Mouse (Mus musculus) kidney, embryonic 16.5 days (tissue): Measurements from ENCODE around the gene Nrip3. TPM values are rescaled to one million over a fixed set of nuclear protein-coding genes. Genes with fewer than 3 reads are reported as not detected.

Experiments used
- ATAC-seq: fragments of 200-750 bp; cut with Nextera tagmentation; 2 replicates; pipeline ENCODE4 v1.8.0; 2017; ENCODE audit warnings: moderate TSS enrichment; ENCODE audit not compliant: low FRiP score, low TSS enrichment
- H3K27ac ChIP-seq: fragments of 300-500 bp; sonication (generic); 2 replicates; pipeline ENCODE4 v1.5.1; 2014; ENCODE audit warnings: low read length
- H3K27me3 ChIP-seq: fragments of 300-500 bp; sonication (generic); 2 replicates; pipeline ENCODE4 v1.6.1; 2014; ENCODE audit warnings: low read length, control low read depth, mixed read lengths; ENCODE audit not compliant: insufficient read depth
- H3K36me3 ChIP-seq: fragments of 300-500 bp; sonication (generic); 2 replicates; pipeline ENCODE4 v1.6.1; 2014; ENCODE audit warnings: low read length, control low read depth, mixed read lengths; ENCODE audit not compliant: insufficient read depth
- H3K4me1 ChIP-seq: fragments of 300-500 bp; sonication (generic); 2 replicates; pipeline ENCODE4 v1.6.1; 2014; ENCODE audit warnings: low read length, control low read depth, mixed read lengths; ENCODE audit not compliant: insufficient read depth
- H3K4me2 ChIP-seq: fragments of 300-500 bp; sonication (generic); replicated peaks from 2 replicates; pipeline ENCODE4 v1.6.1; 2014; ENCODE audit warnings: low read depth, low read length
- H3K4me3 ChIP-seq: fragments of 300-500 bp; sonication (generic); 2 replicates; pipeline ENCODE4 v1.5.1; 2014; ENCODE audit warnings: mild to moderate bottlenecking, low read length
- H3K9ac ChIP-seq: fragments of 300-500 bp; sonication (generic); replicated peaks from 2 replicates; pipeline ENCODE4 v1.6.1; 2014; ENCODE audit warnings: low read length
- H3K9me3 ChIP-seq: fragments of 300-500 bp; sonication (generic); 2 replicates; pipeline ENCODE4 v1.6.1; 2016; ENCODE audit warnings: low read length, control low read depth
- WGBS: fragments of 180-500 bp; shearing (Covaris S2); extraction: QIAGEN DNeasy Blood & Tissue Kit; methylation state at CpG from one replicate; pipeline ENCODE4 v1.1.7; 2014; 5-methylcytosine and 5-hydroxymethylcytosine counted together
- polyA plus RNA-seq: library from polyadenylated mRNA; unstranded; fragments of >200 nt; fragmentation: Nextera tagmentation; extraction: Ambion mirVana; gene quantifications from 2 replicates; pipeline ENCODE4 v1.2.1, GENCODE M21; 2015

Nrip3 gene
- polyA plus RNA-seq, 1 experiment from 2014 or later: 0.65 TPM

- no peak for ATAC-seq
- Histone ChIP-seq H3K9me3 (no peaks in the 10 kb centered on the region), H3K4me1 (peaks cover 5% of the 10 kb centered on the region), H3K36me3 (peaks cover 22% of the 10 kb centered on the region), H3K27ac (no peak overlapping the region), H3K4me3 (no peak overlapping the region), H3K9ac (no peak overlapping the region), H3K27me3 (no peaks in the 10 kb centered on the region), H3K4me2 (no peak overlapping the region)
- WGBS: 56% methylated on average over 1 of the region's 1 CpGs
Observed at GRCm38 (mm10) chr7:109747747-109748146, 34.1 kb downstream of the Nrip3 start.

- H3K9me3 ChIP-seq: no peaks in the 10 kb centered on the region
- no peak overlapping the region for H3K4me3 ChIP-seq
- ATAC-seq: no peak
- H3K36me3 ChIP-seq: peaks cover 22% of the 10 kb centered on the region
- H3K4me2 ChIP-seq: no peak overlapping the region
- WGBS: 86% methylated on average over 4 of the region's 4 CpGs
- H3K9ac ChIP-seq: no peak overlapping the region
- no peaks in the 10 kb centered on the region for H3K4me1 ChIP-seq
- H3K27ac ChIP-seq: no peak overlapping the region
- no peaks in the 10 kb centered on the region for H3K27me3 ChIP-seq
Observed at GRCm38 (mm10) chr7:109741703-109742102, 40.1 kb downstream of the Nrip3 start.

- Histone ChIP-seq H3K36me3 (peaks cover 25% of the 10 kb centered on the region), H3K4me2 (no peak overlapping the region), H3K9me3 (no peaks in the 10 kb centered on the region), H3K4me3 (no peak overlapping the region), H3K4me1 (no peaks in the 10 kb centered on the region), H3K27ac (no peak overlapping the region), H3K9ac (no peak overlapping the region), H3K27me3 (no peaks in the 10 kb centered on the region)
- no peak for ATAC-seq
- WGBS: 96% methylated on average over 1 of the region's 1 CpGs
Observed at GRCm38 (mm10) chr7:109741060-109741459, 40.8 kb downstream of the Nrip3 start.

DNA sequence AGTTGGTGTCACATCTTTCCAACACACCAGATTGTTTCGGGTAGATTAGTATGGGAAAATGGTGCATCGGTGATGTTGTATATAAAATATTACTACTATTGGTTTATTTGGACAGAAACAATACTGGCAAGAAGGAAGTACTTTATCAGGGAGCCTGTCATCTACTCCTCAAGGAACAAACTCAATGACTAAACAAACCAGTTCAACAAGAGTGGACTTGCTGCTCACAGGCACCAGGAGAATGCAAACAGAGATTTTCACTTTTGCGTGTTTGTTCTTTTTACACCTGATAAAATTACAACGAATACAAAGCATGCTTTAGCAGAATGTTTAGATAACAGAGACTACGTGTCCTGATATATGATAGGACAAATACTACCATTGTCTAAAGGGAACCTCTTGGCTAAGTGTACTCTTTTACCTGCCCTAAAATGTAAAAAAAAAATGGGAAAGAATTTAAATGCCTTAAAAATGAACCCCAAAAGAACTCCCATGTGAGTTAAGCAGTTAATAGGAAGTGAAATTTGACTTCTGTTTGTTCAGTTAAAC lies 41.9 kb downstream of the Nrip3 start:
- Histone ChIP-seq H3K9ac (no peak overlapping the region), H3K36me3 (peaks cover 24% of the 10 kb centered on the region; the same call in 1 of the 2 replicates), H3K4me2 (no peak overlapping the region), H3K27ac (no peak overlapping the region), H3K4me1 (no peaks in the 10 kb centered on the region), H3K4me3 (no peak overlapping the region), H3K27me3 (no peaks in the 10 kb centered on the region), H3K9me3 (no peaks in the 10 kb centered on the region)
- no peak for ATAC-seq
- 61% methylated on average over 5 of the region's 5 CpGs for WGBS

GRCm38 (mm10) chr7:109734806-109735205 lies 47.0 kb downstream of the Nrip3 start:
- WGBS: 62% methylated on average over 4 of the region's 4 CpGs
- H3K4me3 ChIP-seq: no peak overlapping the region
- no peaks in the 10 kb centered on the region for H3K9me3 ChIP-seq
- peaks cover 10% of the 10 kb centered on the region; the same call in 1 of the 2 replicates for H3K36me3 ChIP-seq
- no peak for ATAC-seq
- H3K4me1 ChIP-seq: 0 out of 2 replicates have a peak, but pooled peaks cover 3% of the 10 kb centered on the region
- no peak overlapping the region for H3K9ac ChIP-seq
- no peak overlapping the region for H3K4me2 ChIP-seq
- no peaks in the 10 kb centered on the region for H3K27me3 ChIP-seq
- H3K27ac ChIP-seq: peak overlapping the region; percentile 16; the same call in 1 of the 2 replicates

DNA sequence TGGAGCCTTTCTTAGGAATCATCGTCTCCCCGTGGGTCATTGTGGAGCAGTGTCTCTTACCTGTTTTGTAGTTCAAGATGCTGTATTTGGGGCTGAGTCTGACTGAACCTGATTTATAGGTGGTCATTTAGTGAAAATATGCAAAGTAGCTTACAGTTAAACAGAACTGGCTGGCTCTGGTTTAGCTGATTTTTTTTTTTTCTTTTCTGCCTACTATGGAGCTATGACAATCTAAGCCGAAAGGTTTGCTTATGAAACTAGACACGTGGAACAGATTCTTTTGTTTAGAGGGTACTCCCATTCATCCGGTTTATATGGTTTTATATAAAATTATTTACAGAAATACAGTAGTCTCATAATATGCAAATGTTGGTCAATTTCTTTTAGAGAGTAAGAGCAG lies 50.2 kb downstream of the Nrip3 start, which contains the start of gene Ascl3:
Gene Ascl3 (minus strand): TSS at position 101 of the 400 bp plus-strand sequence.
- Histone ChIP-seq H3K27me3 (no peaks in the 10 kb centered on the region), H3K4me1 (peaks cover 12% of the 10 kb centered on the region), H3K4me3 (no peak within 1 kb of the TSS), H3K36me3 (peaks cover 9% of the 10 kb centered on the region; the same call in 1 of the 2 replicates), H3K9me3 (no peaks in the 10 kb centered on the region), H3K4me2 (no peak within 1 kb of the TSS), H3K9ac (no peak within 1 kb of the TSS), H3K27ac (no peak within 1 kb of the TSS)
- 91% methylated on average over 5 of the region's 5 CpGs for WGBS
- no peak for ATAC-seq

DNA sequence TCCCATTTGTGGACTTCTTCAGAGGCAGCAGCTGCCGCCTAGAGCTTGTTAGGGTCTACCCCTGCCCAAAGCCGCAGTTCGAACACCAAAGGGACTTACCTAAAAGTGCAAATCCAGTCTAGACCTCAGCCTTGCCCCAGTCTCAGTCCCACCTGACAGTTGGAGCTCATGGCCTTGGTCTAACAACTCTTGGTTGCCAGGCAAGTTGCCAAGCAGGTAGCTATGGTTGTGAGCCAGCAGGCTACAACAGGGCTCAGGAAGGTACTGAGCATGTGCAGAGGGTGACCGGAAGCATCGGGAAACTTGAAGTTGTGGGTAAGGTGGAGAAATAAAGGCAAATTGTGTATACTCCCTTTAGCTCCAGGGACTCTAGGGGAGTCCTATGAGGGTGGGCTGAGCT lies 58.1 kb downstream of the Nrip3 start, which contains the start of gene BC051019:
Gene BC051019 (minus strand): TSS at position 154 of the 400 bp plus-strand sequence.
- Histone ChIP-seq H3K4me2 (no peak within 1 kb of the TSS), H3K4me3 (no peak within 1 kb of the TSS), H3K9me3 (peaks cover 4% of the 10 kb centered on the region; the same call in 1 of the 2 replicates), H3K36me3 (no peaks in the 10 kb centered on the region), H3K4me1 (peaks cover under 1% of the 10 kb centered on the region; the same call in 1 of the 2 replicates), H3K27ac (no peak within 1 kb of the TSS), H3K9ac (no peak within 1 kb of the TSS), H3K27me3 (no peaks in the 10 kb centered on the region)
- WGBS: 92% methylated on average over 5 of the region's 5 CpGs
- ATAC-seq: no peak

GRCm38 (mm10) chr7:109723114-109723513 lies 58.7 kb downstream of the Nrip3 start:
- Histone ChIP-seq H3K4me2 (no peak overlapping the region), H3K36me3 (no peaks in the 10 kb centered on the region), H3K9ac (no peak overlapping the region), H3K4me1 (no peaks in the 10 kb centered on the region), H3K9me3 (peaks cover 4% of the 10 kb centered on the region; the same call in 1 of the 2 replicates), H3K27me3 (no peaks in the 10 kb centered on the region), H3K27ac (no peak overlapping the region), H3K4me3 (no peak overlapping the region)
- 94% methylated on average over 8 of the region's 8 CpGs for WGBS
- ATAC-seq: no peak

GRCm38 (mm10) chr7:109722618-109723017 lies 59.2 kb downstream of the Nrip3 start:
- H3K9me3 ChIP-seq: peaks cover 4% of the 10 kb centered on the region; the same call in 1 of the 2 replicates
- no peak for ATAC-seq
- no peaks in the 10 kb centered on the region for H3K4me1 ChIP-seq
- H3K36me3 ChIP-seq: no peaks in the 10 kb centered on the region
- H3K9ac ChIP-seq: no peak overlapping the region
- no peak overlapping the region for H3K4me2 ChIP-seq
- no peaks in the 10 kb centered on the region for H3K27me3 ChIP-seq
- no peak overlapping the region for H3K4me3 ChIP-seq
- no peak overlapping the region for H3K27ac ChIP-seq
- 95% methylated on average over 2 of the region's 2 CpGs for WGBS

DNA sequence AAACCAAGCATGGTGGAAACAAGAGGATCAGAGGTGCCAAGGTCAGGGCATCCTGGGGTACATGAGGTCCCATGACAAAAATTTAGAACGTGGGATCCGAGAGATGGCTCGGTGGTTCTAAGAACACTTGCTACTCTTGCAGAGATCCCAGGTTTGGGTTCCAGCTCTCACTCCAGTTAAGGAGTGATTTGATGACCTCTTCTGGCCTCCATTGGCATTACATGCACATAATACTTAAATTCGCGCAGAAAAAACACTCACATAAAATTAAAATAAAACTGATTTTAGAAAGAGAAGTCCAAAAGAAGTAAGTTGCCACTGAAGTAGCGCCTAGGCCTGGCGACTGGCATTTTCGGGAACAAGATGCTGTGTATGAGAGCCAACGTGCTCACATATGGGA lies 62.5 kb downstream of the Nrip3 start:
- 58% methylated on average over 9 of the region's 9 CpGs for WGBS
- Histone ChIP-seq H3K4me2 (no peak overlapping the region), H3K36me3 (no peaks in the 10 kb centered on the region), H3K9me3 (peaks cover 4% of the 10 kb centered on the region; the same call in 1 of the 2 replicates), H3K27me3 (no peaks in the 10 kb centered on the region), H3K9ac (no peak overlapping the region), H3K4me1 (no peaks in the 10 kb centered on the region), H3K27ac (no peak overlapping the region), H3K4me3 (no peak overlapping the region)
- no peak for ATAC-seq
